Mouse (Mus musculus) ES-Bruce4 (cell line): ENCODE data around the gene Maml3. TPM values are rescaled to one million over a fixed set of nuclear protein-coding genes. Genes with fewer than 3 reads are reported as not detected.
A peak's percentile ranks its signal among the peaks of the same experiment; 100 is the strongest.

Experiments
- H3K27ac ChIP-seq: 2 replicates; pipeline ENCODE4 v1.5.1; 2012; ENCODE audit warnings: low read length, inconsistent platforms; ENCODE audit not compliant: insufficient read depth
- H3K27me3 ChIP-seq: 2 replicates; pipeline ENCODE4 v1.6.1; 2012; ENCODE audit warnings: mild to moderate bottlenecking, low read length, inconsistent platforms; ENCODE audit not compliant: control insufficient read depth, poor library complexity, insufficient read depth, severe bottlenecking
- H3K36me3 ChIP-seq: 2 replicates; pipeline ENCODE4 v1.6.1; 2012; ENCODE audit warnings: inconsistent platforms, mild to moderate bottlenecking, low read length, moderate library complexity; ENCODE audit not compliant: control insufficient read depth, poor library complexity, insufficient read depth, severe bottlenecking
- H3K4me1 ChIP-seq: one replicate; pipeline ENCODE4 v1.8.1; 2011; ENCODE audit warnings: low read length; ENCODE audit not compliant: control insufficient read depth, insufficient read depth
- H3K4me3 ChIP-seq: 2 replicates; pipeline ENCODE4 v1.5.1; 2011; ENCODE audit warnings: low read depth, mild to moderate bottlenecking, low read length
- H3K9ac ChIP-seq: 2 replicates; pipeline ENCODE4 v1.6.1; 2012; ENCODE audit warnings: low read depth, mild to moderate bottlenecking, inconsistent platforms; ENCODE audit not compliant: poor library complexity, severe bottlenecking
- H3K9me3 ChIP-seq: replicated peaks from 2 replicates; pipeline ENCODE4 v1.6.1; 2012; ENCODE audit warnings: mild to moderate bottlenecking, low read length, inconsistent platforms; ENCODE audit not compliant: control insufficient read depth, poor library complexity, insufficient read depth, severe bottlenecking
- CTCF ChIP-seq: IDR thresholded peaks from one replicate; pipeline ENCODE4 v1.8.1; 2011; ENCODE audit warnings: low read depth, low read length
- EP300 ChIP-seq: IDR thresholded peaks from 2 replicates; pipeline ENCODE4 v1.6.1; 2011; ENCODE audit warnings: low read depth, low read length; ENCODE audit not compliant: insufficient read depth
- POLR2A ChIP-seq: IDR thresholded peaks from one replicate; pipeline ENCODE4 v1.8.1; 2011; ENCODE audit warnings: low read length; ENCODE audit not compliant: insufficient read depth
- polyA plus RNA-seq: library from polyadenylated mRNA; stranded (reverse); fragments of >200 nt; gene quantifications from 2 replicates; pipeline ENCODE4 v1.2.4, GENCODE M21; 2011; ENCODE audit warnings: low read depth; ENCODE audit not compliant: missing spikeins, insufficient read depth, insufficient read length

Gene Maml3
- polyA plus RNA-seq, 1 experiment: 5.7 TPM

- H3K27ac ChIP-seq: no peak overlapping the region
- H3K9me3 ChIP-seq: no peaks in the 10 kb centered on the region
- H3K9ac ChIP-seq: no peak overlapping the region
- no peaks in the 10 kb centered on the region for H3K36me3 ChIP-seq
- no peaks in the 10 kb centered on the region for H3K27me3 ChIP-seq
- no peak for TF ChIP-seq POLR2A
- TF ChIP-seq EP300: no peak
- no peak for TF ChIP-seq CTCF
- no peaks in the 10 kb centered on the region for H3K4me1 ChIP-seq
- no peak overlapping the region for H3K4me3 ChIP-seq
These were observed 443.5 kb downstream of the Maml3 start for GRCm38 (mm10) chr3:51661376-51661775.

GRCm38 (mm10) chr3:51660821-51661276 lies 444.0 kb downstream of the Maml3 start:
- Histone ChIP-seq H3K27me3 (no peaks in the 10 kb centered on the region), H3K9ac (no peak overlapping the region), H3K9me3 (no peaks in the 10 kb centered on the region), H3K27ac (no peak overlapping the region), H3K4me1 (no peaks in the 10 kb centered on the region), H3K4me3 (no peak overlapping the region), H3K36me3 (no peaks in the 10 kb centered on the region)
- TF ChIP-seq CTCF (no peak), POLR2A (no peak), EP300 (no peak)

- no peak for TF ChIP-seq CTCF
- no peaks in the 10 kb centered on the region for H3K36me3 ChIP-seq
- no peaks in the 10 kb centered on the region for H3K9me3 ChIP-seq
- no peaks in the 10 kb centered on the region for H3K27me3 ChIP-seq
- H3K27ac ChIP-seq: no peak within 1 kb of the TSS
- no peak within 1 kb of the TSS for H3K9ac ChIP-seq
- H3K4me3 ChIP-seq: no peak within 1 kb of the TSS
- no peaks in the 10 kb centered on the region for H3K4me1 ChIP-seq
These were observed 444.8 kb downstream of the Maml3 start, which contains the start of gene Mgst2 for GRCm38 (mm10) chr3:51660060-51660459. Gene Mgst2 (plus strand): TSS chr3:51660360.

GRCm38 (mm10) chr3:51659415-51659814 lies 445.5 kb downstream of the Maml3 start:
- no peak for TF ChIP-seq CTCF
- no peak for TF ChIP-seq EP300
- no peak for TF ChIP-seq POLR2A
- Histone ChIP-seq H3K9me3 (no peaks in the 10 kb centered on the region), H3K27ac (no peak overlapping the region), H3K4me3 (no peak overlapping the region), H3K27me3 (no peaks in the 10 kb centered on the region), H3K9ac (no peak overlapping the region), H3K4me1 (no peaks in the 10 kb centered on the region), H3K36me3 (no peaks in the 10 kb centered on the region)

- no peak overlapping the region for H3K27ac ChIP-seq
- no peak overlapping the region for H3K9ac ChIP-seq
- H3K36me3 ChIP-seq: no peaks in the 10 kb centered on the region
- H3K27me3 ChIP-seq: no peaks in the 10 kb centered on the region
- no peaks in the 10 kb centered on the region for H3K9me3 ChIP-seq
- TF ChIP-seq EP300 (no peak), CTCF (no peak), POLR2A (no peak)
- no peaks in the 10 kb centered on the region for H3K4me1 ChIP-seq
- no peak overlapping the region for H3K4me3 ChIP-seq
These were observed 450.4 kb downstream of the Maml3 start for GRCm38 (mm10) chr3:51654303-51655055.

GRCm38 (mm10) chr3:51652701-51653100 lies 452.2 kb downstream of the Maml3 start:
- Histone ChIP-seq H3K9ac (peak overlapping the region; percentile 35), H3K9me3 (no peaks in the 10 kb centered on the region), H3K36me3 (no peaks in the 10 kb centered on the region), H3K4me1 (no peaks in the 10 kb centered on the region), H3K27ac (peak overlapping the region; percentile 95), H3K4me3 (peak overlapping the region; percentile 60), H3K27me3 (no peaks in the 10 kb centered on the region)
- no peak for TF ChIP-seq POLR2A
- no peak for TF ChIP-seq EP300
- TF ChIP-seq CTCF: peak; percentile 17
